Mouse (Mus musculus) embryonic facial prominence, embryonic 12.5 days (tissue): Measurements from ENCODE around the gene Gm43720. TPM values are rescaled to one million over a fixed set of nuclear protein-coding genes. Genes with fewer than 3 reads are reported as not detected.

ENCODE experiments used
- ATAC-seq: fragments of 200-750 bp; cut with Nextera tagmentation; 2 replicates; pipeline ENCODE4 v1.8.0; 2017; ENCODE audit not compliant: insufficient number of reproducible peaks, insufficient read depth, low FRiP score, low TSS enrichment
- H3K27ac ChIP-seq: fragments of 300-500 bp; sonication (generic); 2 replicates; pipeline ENCODE4 v1.5.1; 2016; ENCODE audit warnings: mild to moderate bottlenecking
- H3K27me3 ChIP-seq: fragments of 300-500 bp; sonication (generic); 2 replicates; pipeline ENCODE4 v1.6.1; 2016; ENCODE audit warnings: mild to moderate bottlenecking, moderate library complexity
- H3K36me3 ChIP-seq: fragments of 300-500 bp; sonication (generic); 2 replicates; pipeline ENCODE4 v1.6.1; 2016; ENCODE audit warnings: mild to moderate bottlenecking
- H3K4me1 ChIP-seq: fragments of 300-500 bp; sonication (generic); 2 replicates; pipeline ENCODE4 v1.6.1; 2016
- H3K4me2 ChIP-seq: fragments of 300-500 bp; sonication (generic); replicated peaks from 2 replicates; pipeline ENCODE4 v1.6.1; 2016; ENCODE audit warnings: mild to moderate bottlenecking, moderate library complexity
- H3K4me3 ChIP-seq: fragments of 300-500 bp; sonication (generic); 2 replicates; pipeline ENCODE4 v1.5.1; 2016; ENCODE audit warnings: mild to moderate bottlenecking
- H3K9ac ChIP-seq: fragments of 300-500 bp; sonication (generic); 2 replicates; pipeline ENCODE4 v1.6.1; 2016; ENCODE audit warnings: mild to moderate bottlenecking, moderate library complexity
- H3K9me3 ChIP-seq: fragments of 300-500 bp; sonication (generic); 2 replicates; pipeline ENCODE4 v1.6.1; 2016; ENCODE audit warnings: mild to moderate bottlenecking, moderate library complexity
- WGBS: fragments of 180-500 bp; shearing (Covaris S2); methylation state at CpG from one replicate; pipeline ENCODE4 v1.1.7; 2016; 5-methylcytosine and 5-hydroxymethylcytosine counted together
- polyA plus RNA-seq: library from polyadenylated mRNA; unstranded; fragments of >200 nt; fragmentation: Nextera tagmentation; extraction: Ambion mirVana; gene quantifications from 2 replicates; pipeline ENCODE4 v1.2.1, GENCODE M21; 2016

Gm43720 gene
- polyA plus RNA-seq, 1 experiment from 2014 or later = 0.23 TPM

GRCm38 (mm10) chr5:138275216-138276050 is 4.3 kb downstream of the Gm43720 start:
- Histone ChIP-seq H3K27me3 (no peaks in the 10 kb centered on the region), H3K9ac (peak overlapping the region; percentile 52), H3K36me3 (peaks cover 35% of the 10 kb centered on the region), H3K4me2 (peak overlapping the region; percentile 51), H3K4me3 (peak overlapping the region; percentile 22), H3K27ac (0 out of 2 replicates have a peak overlapping the region, but pooled peaks have one; percentile 50), H3K9me3 (no peaks in the 10 kb centered on the region; the same call in 1 of the 2 replicates), H3K4me1 (peaks cover 60% of the 10 kb centered on the region)
- WGBS = 22% methylated on average over 41 of the region's 41 CpGs
- ATAC-seq = no peak

DNA sequence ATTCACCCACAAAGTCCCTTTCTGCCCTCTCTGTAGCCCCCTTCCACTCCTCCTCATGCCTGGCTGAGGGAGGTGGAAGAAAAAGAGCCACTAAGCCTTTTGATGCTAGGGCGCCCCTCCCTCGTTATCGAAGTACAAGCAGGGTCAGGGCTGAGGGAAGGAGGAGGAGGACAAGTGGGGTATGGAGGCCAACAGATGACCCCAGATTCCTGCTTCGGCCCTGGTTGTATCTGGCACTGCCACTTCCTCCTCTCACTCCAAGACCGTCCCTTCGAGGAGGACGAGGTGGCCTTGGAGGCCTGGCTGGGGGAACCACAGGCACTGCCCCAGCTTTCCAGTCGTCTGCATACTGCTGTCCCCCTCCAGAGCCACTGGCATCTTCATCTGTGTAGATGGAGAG is 5.6 kb downstream of the Gm43720 start:
- H3K4me1 ChIP-seq = peaks cover 60% of the 10 kb centered on the region

DNA sequence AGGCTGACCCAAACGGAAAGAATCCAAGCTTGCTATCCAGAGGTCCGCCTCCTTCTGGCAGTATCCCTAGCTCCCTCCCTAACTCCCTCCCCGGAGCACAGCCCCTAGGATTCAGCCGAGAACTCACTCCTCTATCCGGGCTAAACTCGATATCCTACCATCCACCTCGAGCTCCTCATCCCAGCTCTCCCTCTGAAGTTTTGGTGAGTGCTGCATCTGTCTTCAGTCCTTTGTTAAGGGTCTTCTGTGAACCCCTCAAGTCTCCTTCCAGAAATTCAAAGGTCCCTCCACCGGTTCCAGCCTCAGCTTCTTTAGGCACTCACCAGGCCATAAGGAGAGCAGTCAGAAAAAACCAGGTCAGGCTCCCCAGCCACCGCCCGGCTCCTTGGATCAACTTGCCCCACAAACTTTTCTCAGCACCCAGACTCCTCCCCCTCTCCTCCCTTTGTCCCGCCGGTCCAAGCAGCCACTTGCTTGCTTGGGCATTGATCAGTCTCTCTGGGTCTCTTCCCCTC is 7.3 kb downstream of the Gm43720 start, which contains the start of gene Gal3st4:
TSS of gene Gal3st4 (minus strand) at position 432 of the 515 bp plus-strand sequence.
- H3K4me1 ChIP-seq = peaks cover 46% of the 10 kb centered on the region
- peak; percentile 56; the same call in 1 of the 2 replicates for ATAC-seq
- H3K4me3 ChIP-seq = peak within 1 kb of the TSS; percentile 21
- peak within 1 kb of the TSS; percentile 41 for H3K4me2 ChIP-seq
- WGBS = 1% methylated on average over 12 of the region's 12 CpGs
- no peaks in the 10 kb centered on the region for H3K27me3 ChIP-seq
- peaks cover 29% of the 10 kb centered on the region for H3K36me3 ChIP-seq
- peak within 1 kb of the TSS; percentile 69 for H3K27ac ChIP-seq
- H3K9ac ChIP-seq = peak within 1 kb of the TSS; percentile 25; the same call in 1 of the 2 replicates
- H3K9me3 ChIP-seq = no peaks in the 10 kb centered on the region

More for the DNA sequence above, 5.6 kb downstream of the Gm43720 start:
- Histone ChIP-seq H3K9me3 (no peaks in the 10 kb centered on the region), H3K27ac (no peak overlapping the region), H3K4me2 (no peak overlapping the region), H3K4me3 (no peak overlapping the region), H3K36me3 (peaks cover 35% of the 10 kb centered on the region), H3K9ac (no peak overlapping the region), H3K27me3 (no peaks in the 10 kb centered on the region)
- WGBS = 69% methylated on average over 8 of the region's 8 CpGs
- ATAC-seq = no peak

GRCm38 (mm10) chr5:138271232-138271631 is 8.5 kb downstream of the Gm43720 start:
- no peak overlapping the region for H3K27ac ChIP-seq
- no peak for ATAC-seq
- H3K9ac ChIP-seq = no peak overlapping the region
- peaks cover 34% of the 10 kb centered on the region for H3K4me1 ChIP-seq
- no peaks in the 10 kb centered on the region for H3K9me3 ChIP-seq
- H3K4me3 ChIP-seq = no peak overlapping the region
- no peak overlapping the region for H3K4me2 ChIP-seq
- H3K27me3 ChIP-seq = no peaks in the 10 kb centered on the region
- 48% methylated on average over 3 of the region's 3 CpGs for WGBS
- H3K36me3 ChIP-seq = peaks cover 21% of the 10 kb centered on the region

GRCm38 (mm10) chr5:138268980-138269379 is 10.8 kb downstream of the Gm43720 start:
- no peak overlapping the region for H3K9ac ChIP-seq
- H3K9me3 ChIP-seq = no peaks in the 10 kb centered on the region
- peaks cover 10% of the 10 kb centered on the region for H3K36me3 ChIP-seq
- H3K27me3 ChIP-seq = no peaks in the 10 kb centered on the region
- ATAC-seq = no peak
- H3K4me1 ChIP-seq = peaks cover 22% of the 10 kb centered on the region; the same call in 1 of the 2 replicates
- no peak overlapping the region for H3K27ac ChIP-seq
- H3K4me2 ChIP-seq = no peak overlapping the region
- H3K4me3 ChIP-seq = no peak overlapping the region
- WGBS = 82% methylated on average over 4 of the region's 4 CpGs

GRCm38 (mm10) chr5:138267114-138267513 is 12.6 kb downstream of the Gm43720 start:
- 87% methylated on average over 3 of the region's 3 CpGs for WGBS
- Histone ChIP-seq H3K4me3 (no peak overlapping the region), H3K27me3 (no peaks in the 10 kb centered on the region), H3K4me2 (no peak overlapping the region), H3K9ac (no peak overlapping the region), H3K9me3 (no peaks in the 10 kb centered on the region), H3K27ac (no peak overlapping the region), H3K4me1 (peaks cover 20% of the 10 kb centered on the region), H3K36me3 (peaks cover 13% of the 10 kb centered on the region)
- ATAC-seq = no peak

DNA sequence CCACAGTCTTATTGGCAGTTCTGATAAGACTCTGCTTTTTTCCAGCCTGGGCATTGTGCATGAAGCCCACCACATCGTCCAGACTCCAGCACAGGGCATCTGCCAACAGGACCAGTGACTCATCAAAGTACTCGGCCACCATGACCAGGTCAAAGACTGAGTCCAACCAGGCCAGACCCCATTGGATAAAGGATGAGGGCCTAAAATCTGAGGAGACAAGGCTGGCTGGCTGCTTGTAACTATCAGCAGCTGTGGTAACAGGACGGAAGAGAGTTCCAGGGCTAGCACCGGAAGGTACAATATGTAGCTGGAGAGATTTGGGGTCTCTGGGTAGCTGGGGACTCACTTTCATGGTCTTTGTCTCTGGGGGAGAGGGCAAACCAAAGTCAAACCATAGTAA is 14.0 kb downstream of the Gm43720 start:
- H3K9ac ChIP-seq = no peak overlapping the region
- H3K4me3 ChIP-seq = no peak overlapping the region
- H3K36me3 ChIP-seq = peaks cover 27% of the 10 kb centered on the region
- 94% methylated on average over 4 of the region's 4 CpGs for WGBS
- H3K9me3 ChIP-seq = no peaks in the 10 kb centered on the region
- peaks cover 16% of the 10 kb centered on the region for H3K4me1 ChIP-seq
- H3K27ac ChIP-seq = no peak overlapping the region
- no peak for ATAC-seq
- no peaks in the 10 kb centered on the region for H3K27me3 ChIP-seq
- H3K4me2 ChIP-seq = no peak overlapping the region

GRCm38 (mm10) chr5:138264207-138264578 is 15.6 kb downstream of the Gm43720 start:
- peak overlapping the region; percentile 83 for H3K9ac ChIP-seq
- no peaks in the 10 kb centered on the region for H3K27me3 ChIP-seq
- peak overlapping the region; percentile 92 for H3K4me2 ChIP-seq
- H3K27ac ChIP-seq = peak overlapping the region; percentile 69; the same call in 1 of the 2 replicates
- H3K36me3 ChIP-seq = peaks cover 42% of the 10 kb centered on the region
- H3K9me3 ChIP-seq = no peaks in the 10 kb centered on the region
- peak overlapping the region; percentile 79 for H3K4me3 ChIP-seq
- peaks cover 16% of the 10 kb centered on the region for H3K4me1 ChIP-seq
- WGBS = 14% methylated on average over 6 of the region's 6 CpGs
- no peak for ATAC-seq

DNA sequence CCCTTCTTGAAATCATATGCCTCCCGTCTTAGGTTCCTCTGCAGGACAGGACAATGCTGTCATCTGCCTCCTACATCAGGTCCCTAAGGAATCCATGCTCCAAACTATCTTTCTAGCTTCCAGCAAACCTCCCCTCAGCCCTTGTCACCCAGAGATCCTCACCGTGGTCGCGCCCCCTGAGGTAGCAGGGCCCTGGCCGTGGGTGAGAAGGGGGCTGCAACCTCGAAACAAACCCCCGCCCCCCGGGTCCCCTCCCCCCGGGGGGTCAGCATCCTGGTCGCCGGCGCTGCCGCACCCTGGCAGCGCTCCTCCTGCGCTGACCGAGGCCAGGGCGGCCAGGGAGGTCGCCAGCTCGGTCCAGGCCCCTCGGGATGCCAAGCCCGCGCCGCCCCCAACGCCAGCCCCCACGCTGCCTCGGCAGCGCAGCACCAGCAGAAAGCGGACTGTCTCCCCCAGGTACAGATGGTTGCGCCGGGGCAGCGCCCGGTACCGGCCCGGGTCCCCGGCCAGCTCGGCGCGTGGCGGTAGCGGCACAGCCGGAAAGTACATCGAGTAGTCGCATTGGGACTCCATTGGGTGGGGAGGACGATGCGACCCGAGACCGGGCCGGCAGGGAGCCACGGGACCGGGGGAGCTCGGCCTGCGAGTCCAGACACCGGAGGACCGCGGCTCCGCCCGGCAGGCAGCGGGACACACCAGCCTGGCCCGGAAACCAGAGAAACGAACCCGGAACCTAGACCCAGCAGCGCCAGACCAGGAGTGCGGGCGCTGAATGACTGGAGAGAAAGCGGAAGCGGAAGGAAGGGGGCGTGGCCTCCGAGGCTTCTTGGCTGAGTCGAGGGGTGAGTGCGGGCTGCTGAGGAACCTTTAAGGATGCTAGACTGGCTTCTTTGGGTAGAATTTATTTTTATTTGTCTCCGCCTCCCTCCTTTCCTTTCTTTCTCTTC is 16.2 kb downstream of the Gm43720 start, which contains the start of gene BC037034:
TSS of gene BC037034 (minus strand) at position 774 of the 947 bp plus-strand sequence.
- Histone ChIP-seq H3K4me3 (peak within 1 kb of the TSS; percentile 79), H3K4me2 (peak within 1 kb of the TSS; percentile 92), H3K27ac (peak within 1 kb of the TSS; percentile 69), H3K27me3 (no peaks in the 10 kb centered on the region), H3K4me1 (peaks cover 16% of the 10 kb centered on the region), H3K9ac (peak within 1 kb of the TSS; percentile 83), H3K36me3 (peaks cover 47% of the 10 kb centered on the region), H3K9me3 (no peaks in the 10 kb centered on the region)
- under 1% methylated on average over 69 of the region's 71 CpGs for WGBS
- peak; percentile 68 for ATAC-seq

DNA sequence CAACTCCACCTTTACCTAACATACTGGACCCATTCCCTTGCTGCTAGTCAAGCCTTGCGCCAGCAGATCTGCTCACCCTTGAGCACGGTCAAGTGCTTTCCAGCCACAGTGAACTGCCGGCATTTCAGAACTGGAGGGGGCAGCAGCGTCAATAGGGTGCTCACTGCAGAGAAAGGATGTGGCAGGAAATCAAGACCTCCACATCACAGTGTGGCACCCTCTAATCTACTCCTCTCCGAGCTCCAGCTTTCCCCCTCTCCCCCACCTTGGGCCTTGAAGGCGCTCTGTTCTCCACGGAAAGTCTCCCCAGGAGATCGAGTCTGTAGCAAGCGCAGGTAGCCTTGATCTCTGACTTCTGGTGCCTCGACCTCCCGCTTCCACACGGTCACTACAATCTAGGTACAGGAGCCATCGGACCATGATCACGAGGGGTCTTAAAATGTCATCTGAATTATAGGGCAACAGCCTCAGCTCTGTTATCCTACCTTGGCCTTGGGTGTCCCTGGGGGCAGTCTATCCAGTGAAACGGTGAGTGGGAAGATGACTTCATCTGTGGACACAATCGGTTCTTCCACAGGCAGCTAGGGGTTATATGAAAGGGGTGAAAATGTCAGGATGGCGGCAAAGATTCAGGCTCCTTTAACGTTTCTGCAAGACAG is 17.0 kb downstream of the Gm43720 start:
- 66% methylated on average over 18 of the region's 18 CpGs for WGBS
- no peak for ATAC-seq

GRCm38 (mm10) chr5:138262001-138262400 is 17.8 kb downstream of the Gm43720 start:
- Histone ChIP-seq H3K4me1 (peaks cover 16% of the 10 kb centered on the region), H3K27me3 (no peaks in the 10 kb centered on the region), H3K9me3 (no peaks in the 10 kb centered on the region), H3K36me3 (peaks cover 51% of the 10 kb centered on the region), H3K4me3 (0 out of 2 replicates have a peak overlapping the region, but pooled peaks have one; percentile 79), H3K27ac (no peak overlapping the region), H3K9ac (no peak overlapping the region), H3K4me2 (no peak overlapping the region)
- WGBS = 67% methylated on average over 4 of the region's 4 CpGs
- no peak for ATAC-seq

More for the DNA sequence above, 17.0 kb downstream of the Gm43720 start:
- Histone ChIP-seq H3K4me3 (peak overlapping the region; percentile 79), H3K4me1 (peaks cover 16% of the 10 kb centered on the region), H3K36me3 (peaks cover 51% of the 10 kb centered on the region), H3K27ac (no peak overlapping the region), H3K9ac (peak overlapping the region; percentile 83), H3K27me3 (no peaks in the 10 kb centered on the region), H3K9me3 (no peaks in the 10 kb centered on the region), H3K4me2 (peak overlapping the region; percentile 92)
